Mouse (Mus musculus) lung, postnatal 0 days (tissue): ENCODE data around the gene Sirt6. TPM values are rescaled to one million over a fixed set of nuclear protein-coding genes. Genes with fewer than 3 reads are reported as not detected.
A peak's percentile ranks its signal among the peaks of the same experiment; 100 is the strongest.
"Not testable (repeated sequence)": the region's sequence is repeated elsewhere in the genome, so short reads cannot be mapped to it uniquely, and the experiment has no call there.

Experiments used
- ATAC-seq: fragments of 200-750 bp; cut with Nextera tagmentation; 2 replicates; pipeline ENCODE4 v1.8.0; 2017; ENCODE audit warnings: moderate library complexity
- DNase-seq: peaks from one replicate; pipeline ENCODE4 v3.0.0-alpha.2; 2016; ENCODE audit warnings: low spot score
- H3K27ac ChIP-seq: fragments of 300-500 bp; sonication (generic); 2 replicates; pipeline ENCODE4 v1.5.1; 2014; ENCODE audit warnings: antibody characterized with exemption, mild to moderate bottlenecking, low read length, mixed read lengths
- H3K27me3 ChIP-seq: fragments of 300-500 bp; sonication (generic); replicated peaks from 2 replicates; pipeline ENCODE4 v1.6.1; 2014; ENCODE audit warnings: low read length, mixed read lengths; ENCODE audit not compliant: insufficient read depth
- H3K36me3 ChIP-seq: fragments of 300-500 bp; sonication (generic); 2 replicates; pipeline ENCODE4 v1.6.1; 2014; ENCODE audit warnings: low read length, mixed read lengths; ENCODE audit not compliant: insufficient read depth
- H3K4me1 ChIP-seq: fragments of 300-500 bp; sonication (generic); 2 replicates; pipeline ENCODE4 v1.6.1; 2014; ENCODE audit warnings: antibody characterized with exemption, low read depth, low read length, mixed read lengths; ENCODE audit not compliant: insufficient read depth
- H3K4me2 ChIP-seq: fragments of 300-500 bp; sonication (generic); replicated peaks from 2 replicates; pipeline ENCODE4 v1.6.1; 2014; ENCODE audit warnings: low read depth, mild to moderate bottlenecking, low read length, moderate library complexity, mixed read lengths
- H3K4me3 ChIP-seq: fragments of 300-500 bp; sonication (generic); 2 replicates; pipeline ENCODE4 v1.5.1; 2014; ENCODE audit warnings: low read depth, low read length
- H3K9ac ChIP-seq: fragments of 300-500 bp; sonication (generic); replicated peaks from 2 replicates; pipeline ENCODE4 v1.6.1; 2014; ENCODE audit warnings: low read depth, mild to moderate bottlenecking
- H3K9me3 ChIP-seq: fragments of 300-500 bp; sonication (generic); 2 replicates; pipeline ENCODE4 v1.6.1; 2016; ENCODE audit warnings: low read length, mixed read lengths
- CTCF ChIP-seq: IDR thresholded peaks from 2 replicates; pipeline ENCODE4 v1.5.1; 2016; ENCODE audit warnings: antibody characterized with exemption, mild to moderate bottlenecking
- EP300 ChIP-seq: IDR thresholded peaks from 2 replicates; pipeline ENCODE4 v1.6.1; 2016; ENCODE audit warnings: antibody characterized with exemption, mild to moderate bottlenecking, control low read depth
- WGBS: fragments of 180-500 bp; shearing (Covaris S2); extraction: QIAGEN DNeasy Blood & Tissue Kit; methylation state at CpG from one replicate; pipeline ENCODE4 v1.1.7; 2014; 5-methylcytosine and 5-hydroxymethylcytosine counted together
- polyA plus RNA-seq: library from polyadenylated mRNA; unstranded; fragments of >200 nt; fragmentation: Nextera tagmentation; extraction: Ambion mirVana; gene quantifications from 2 replicates; pipeline ENCODE4 v1.2.1, GENCODE M21; 2015

Sirt6 gene
- 24.1 and 24.2 TPM in 2 replicates for polyA plus RNA-seq

GRCm38 (mm10) chr10:81626994-81627835 lies at the start of gene Sirt6:
Gene Sirt6 (minus strand): TSS chr10:81627797.
- Histone ChIP-seq H3K4me2 (peak within 1 kb of the TSS; percentile 78), H3K9me3 (no peaks in the 10 kb centered on the region), H3K36me3 (peaks cover 5% of the 10 kb centered on the region; the same call in 1 of the 2 replicates), H3K4me1 (peaks cover 13% of the 10 kb centered on the region), H3K27ac (peak within 1 kb of the TSS; percentile 92), H3K27me3 (no peaks in the 10 kb centered on the region), H3K9ac (peak within 1 kb of the TSS; percentile 30), H3K4me3 (peak within 1 kb of the TSS; percentile 66)
- 6% methylated on average over 39 of the region's 40 CpGs for whole genome bisulfite sequencing
- ATAC-seq: peak; percentile 95
- TF ChIP-seq CTCF (no peak), EP300 (peak; percentile 71)
- peak; percentile 99 for DNase-seq

- Histone ChIP-seq H3K27ac (no peak overlapping the region), H3K9me3 (peaks cover 11% of the 10 kb centered on the region; the same call in 1 of the 2 replicates), H3K36me3 (0 out of 2 replicates have a peak, but pooled peaks cover 3% of the 10 kb centered on the region), H3K27me3 (no peaks in the 10 kb centered on the region), H3K9ac (no peak overlapping the region), H3K4me2 (no peak overlapping the region), H3K4me3 (no peak overlapping the region), H3K4me1 (no peaks in the 10 kb centered on the region)
- DNase-seq: no peak
- TF ChIP-seq EP300: no peak
- no peak for TF ChIP-seq CTCF
- 98% methylated on average over 2 of the region's 2 CpGs for WGBS
- no peak for ATAC-seq
Observed at GRCm38 (mm10) chr10:81656174-81656573, 28.6 kb upstream of the Sirt6 start.

- WGBS: 93% methylated on average over 10 of the region's 10 CpGs
- no peak for TF ChIP-seq CTCF
- no peak for TF ChIP-seq EP300
- Histone ChIP-seq H3K27me3 (no peaks in the 10 kb centered on the region), H3K9me3 (peaks cover 9% of the 10 kb centered on the region; the same call in 1 of the 2 replicates), H3K4me1 (no peaks in the 10 kb centered on the region), H3K4me3 (no peak overlapping the region), H3K4me2 (no peak overlapping the region), H3K27ac (no peak overlapping the region), H3K36me3 (0 out of 2 replicates have a peak, but pooled peaks cover 3% of the 10 kb centered on the region), H3K9ac (no peak overlapping the region)
- ATAC-seq (no peak), DNase-seq (no peak)
Observed at GRCm38 (mm10) chr10:81655178-81655577, 27.6 kb upstream of the Sirt6 start.

GRCm38 (mm10) chr10:81648803-81649775 lies 21.5 kb upstream of the Sirt6 start, which contains the start of gene Gm10778:
Gene Gm10778 (plus strand): TSS chr10:81649059.
- Histone ChIP-seq H3K4me2 (peak within 1 kb of the TSS; percentile 44), H3K4me3 (peak within 1 kb of the TSS; percentile 50), H3K9ac (peak within 1 kb of the TSS; percentile 46; the same call in 1 of the 2 replicates)
- ATAC-seq (peak; percentile 98), DNase-seq (peak; percentile 93)
- H3K4me1 ChIP-seq, H3K36me3 ChIP-seq, H3K9me3 ChIP-seq, H3K27ac ChIP-seq, H3K27me3 ChIP-seq: not testable (repeated sequence)
- 4% methylated on average over 31 of the region's 52 CpGs for WGBS

GRCm38 (mm10) chr10:81646015-81646555 lies 18.5 kb upstream of the Sirt6 start:
- no peak for ATAC-seq
- H3K4me1 ChIP-seq: peaks cover 5% of the 10 kb centered on the region; the same call in 1 of the 2 replicates
- no peaks in the 10 kb centered on the region for H3K27me3 ChIP-seq
- H3K4me2 ChIP-seq: no peak overlapping the region
- H3K9ac ChIP-seq: no peak overlapping the region
- no peak overlapping the region for H3K4me3 ChIP-seq
- H3K36me3 ChIP-seq: no peaks in the 10 kb centered on the region
- DNase-seq: no peak
- TF ChIP-seq EP300 (no peak), CTCF (no peak)
- no peaks in the 10 kb centered on the region for H3K9me3 ChIP-seq
- H3K27ac ChIP-seq: no peak overlapping the region
- WGBS: 72% methylated on average over 7 of the region's 7 CpGs
